Mouse (Mus musculus): ENCODE measurements at regions not wholly inside any gene's neighbourhood (a gene's known extent, or its start where the extent isn't known, plus 50 kb on each side); places are given as distances from the start of the nearest gene placed in this dataset.

DNA sequence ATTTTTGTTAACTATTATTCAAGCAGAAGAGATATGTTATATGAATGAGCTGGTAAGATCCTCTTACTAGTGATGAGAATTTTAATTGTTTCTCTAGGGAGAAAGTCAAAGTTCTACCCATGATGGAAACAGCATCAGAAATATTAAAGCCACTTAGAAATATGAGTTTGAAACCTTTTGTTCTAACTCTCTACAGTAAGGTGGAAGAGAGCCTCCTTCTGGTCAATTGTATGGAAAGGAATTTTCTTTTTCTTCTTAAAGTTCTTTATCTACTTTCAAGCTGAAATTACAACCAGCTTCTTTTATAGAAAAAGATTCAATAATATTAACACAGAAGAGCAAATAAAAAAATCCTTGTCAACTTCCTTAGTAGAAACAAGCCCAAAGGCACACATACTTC, 94.4 kb upstream of the E2f7 start:
- peak; percentile 57 for TF ChIP-seq CTCF (IDR thresholded peaks at IDR 0.05; ENCODE audit: low read depth)
- TF ChIP-seq EP300 (optimal IDR thresholded peaks at IDR 0.05), result no peak
